Mouse (Mus musculus): ENCODE data around the gene Mblac1.
"Not testable (repeated sequence)": the region's sequence is repeated elsewhere in the genome, so short reads cannot be mapped to it uniquely, and the experiment has no call there.

Mblac1 gene

DNA sequence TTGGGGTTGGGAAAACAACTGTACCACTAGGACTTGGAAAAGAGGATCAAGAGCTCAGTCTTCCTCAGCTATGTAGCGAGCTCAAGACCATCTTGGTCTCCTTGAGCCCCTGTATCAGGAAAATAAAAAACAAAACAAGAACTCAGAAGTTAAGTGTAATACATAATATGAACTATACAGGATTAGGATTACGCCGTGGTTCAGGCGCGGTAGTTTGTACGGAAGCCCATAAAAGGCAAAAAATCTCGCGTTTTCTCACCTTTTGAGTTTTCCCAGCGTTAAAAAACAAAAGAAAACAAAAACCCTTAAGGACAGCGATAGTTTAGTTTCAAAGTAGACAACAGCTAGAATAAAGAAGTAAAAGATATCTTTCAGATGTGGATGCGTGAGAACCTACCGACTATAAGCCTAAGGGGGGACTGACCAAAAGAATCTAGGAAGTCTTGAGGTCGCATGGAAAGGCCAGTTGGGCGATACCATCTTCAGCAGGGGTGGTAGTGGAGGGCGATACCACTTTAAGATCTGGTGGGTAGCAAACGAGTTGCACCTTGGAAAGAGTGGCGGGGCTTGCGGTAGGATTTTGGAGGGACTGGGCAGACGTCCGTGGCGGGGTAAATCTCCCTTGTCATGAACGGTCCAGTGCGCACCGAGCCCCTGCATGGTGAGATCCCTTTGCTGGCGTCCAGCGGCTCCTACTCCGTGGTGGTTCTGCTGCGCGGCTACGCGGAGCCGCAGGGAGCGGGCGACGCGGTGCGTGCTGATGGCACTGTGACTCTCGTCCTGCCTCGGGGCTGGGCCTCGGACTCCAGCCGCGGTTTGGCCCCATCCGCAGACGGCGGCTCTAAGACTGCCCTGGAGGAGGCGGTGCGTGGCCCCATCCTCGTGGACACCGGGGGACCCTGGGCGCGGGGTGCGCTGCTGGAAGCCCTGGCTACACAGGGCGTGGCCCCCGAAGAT, at the start of gene Mblac1:
Mblac1 (plus strand) TSS at position 544 of the 957 bp plus-strand sequence.
- peak; percentile 94 for DNase-seq

DNA sequence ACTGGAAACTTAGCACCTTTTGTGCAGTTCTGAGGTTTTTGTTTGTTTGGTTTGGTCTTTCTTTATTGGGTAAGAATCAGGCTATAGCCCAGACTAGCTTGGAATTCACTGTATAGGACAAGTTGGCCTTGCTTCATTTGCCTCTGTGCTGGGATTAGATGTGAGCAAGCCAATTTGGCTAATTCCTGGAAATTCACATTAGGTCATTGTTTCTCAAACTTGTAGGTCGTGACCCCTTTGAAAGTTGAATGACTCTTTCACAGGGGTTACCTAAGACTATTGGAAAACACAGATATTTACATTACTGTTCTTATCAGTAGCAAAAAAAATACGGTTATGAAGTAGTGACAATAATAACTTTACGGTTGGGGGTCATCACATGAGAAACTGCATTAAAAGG, 39.7 kb upstream of the Mblac1 start:
- DNase-seq: peak; percentile 22

GRCm38 (mm10) chr5:138155443-138155976, 38.6 kb upstream of the Mblac1 start, which contains the start of gene Zfp113:
Gene Zfp113, minus strand, starts transcription at chr5:138155744.
- DNase-seq: peak; percentile 96

GRCm38 (mm10) chr5:138160224-138160762, 33.8 kb upstream of the Mblac1 start:
- DNase-seq: peak; percentile 45

DNA sequence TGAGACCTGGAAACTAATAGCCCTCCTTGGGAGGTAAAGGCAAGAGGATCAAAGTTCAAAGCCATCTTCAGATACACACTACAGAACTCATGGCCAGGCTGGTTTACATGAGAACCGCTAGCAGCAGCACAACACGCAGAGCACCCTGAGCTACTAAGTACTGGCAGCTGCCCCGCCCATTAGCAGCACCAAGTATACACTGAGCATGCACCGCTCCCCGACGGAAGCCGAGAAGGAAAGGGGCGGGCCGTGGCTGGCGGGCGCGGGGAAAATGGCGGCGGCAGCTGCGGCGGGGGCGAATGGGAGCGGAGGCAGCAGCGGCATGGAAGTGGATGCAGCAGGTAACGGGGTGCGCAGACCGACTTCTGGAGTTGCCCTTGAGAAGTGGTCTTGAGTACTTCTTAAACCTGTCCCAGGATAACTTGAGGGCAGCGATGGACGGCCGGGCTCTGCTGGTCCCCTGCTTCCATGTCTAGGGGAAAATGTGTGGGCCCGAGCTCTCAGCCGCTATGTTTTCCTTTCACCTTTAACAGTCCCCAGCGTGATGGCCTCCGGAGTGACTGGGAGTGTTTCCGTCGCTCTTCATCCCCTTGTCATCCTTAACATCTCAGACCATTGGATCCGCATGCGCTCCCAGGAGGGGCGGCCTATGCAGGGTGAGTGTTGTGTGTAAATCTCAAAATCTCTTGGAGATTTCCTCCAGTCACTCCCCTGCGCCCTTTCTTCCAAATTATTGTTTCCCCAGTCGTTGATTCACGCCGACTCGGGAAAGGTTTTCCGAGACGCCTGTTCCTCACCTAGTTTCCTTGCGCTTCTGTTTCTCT, 33.1 kb upstream of the Mblac1 start, which contains the start of gene Cops6:
Cops6 (plus strand) TSS at position 230 of the 824 bp plus-strand sequence.
- DNase-seq: peak; percentile 93

GRCm38 (mm10) chr5:138163046-138163445, 31.1 kb upstream of the Mblac1 start:
- peak; percentile 25 for DNase-seq

DNA sequence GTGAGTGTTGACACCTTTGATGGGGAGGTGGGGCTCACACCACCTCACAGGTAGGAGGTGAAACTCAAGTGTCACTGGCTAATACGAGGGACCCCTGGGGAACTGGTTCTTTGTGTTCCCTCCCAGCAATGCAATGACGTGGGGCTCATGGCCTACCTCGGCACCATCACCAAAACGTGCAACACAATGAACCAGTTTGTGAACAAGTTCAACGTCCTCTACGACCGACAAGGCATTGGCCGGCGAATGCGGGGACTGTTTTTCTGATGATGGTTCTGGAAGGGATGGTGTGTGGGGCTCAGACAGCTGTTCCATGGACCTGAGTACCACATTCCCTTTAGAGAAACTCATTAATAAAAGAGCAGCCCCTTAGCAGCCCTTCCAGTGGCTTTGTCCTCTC, 30.5 kb upstream of the Mblac1 start:
- peak; percentile 23 for DNase-seq

- DNase-seq: peak; percentile 25
Observed at GRCm38 (mm10) chr5:138165594-138165993, 28.5 kb upstream of the Mblac1 start.

GRCm38 (mm10) chr5:138170936-138171561, 23.1 kb upstream of the Mblac1 start:
- DNase-seq: peak; percentile 96

GRCm38 (mm10) chr5:138171695-138172491, 22.2 kb upstream of the Mblac1 start, which contains the start of the genes Ap4m1 and Mcm7:
Gene Ap4m1, plus strand, starts transcription at chr5:138172002.
Gene Mcm7, minus strand, starts transcription at chr5:138172422.
- DNase-seq: peak; percentile 99

DNA sequence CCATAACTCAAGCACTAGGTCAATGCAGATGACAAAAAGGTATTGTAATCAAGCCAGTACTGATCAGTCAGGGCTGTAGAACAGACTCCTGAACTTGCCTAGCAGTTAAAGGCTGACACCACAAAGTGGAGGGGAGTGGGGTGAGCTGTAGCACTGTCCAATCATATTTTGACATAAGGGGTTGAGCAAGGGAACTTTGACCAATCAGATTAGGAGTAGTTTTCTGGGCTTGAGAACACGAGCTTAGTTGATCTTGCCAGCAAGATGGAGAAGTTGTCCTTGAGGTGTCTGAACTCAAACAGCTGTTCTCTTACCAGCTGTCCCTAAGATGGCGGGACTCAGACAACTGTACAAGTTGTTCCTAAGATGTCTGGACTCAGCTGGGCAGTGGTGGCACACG, 20.9 kb upstream of the Mblac1 start:
- no peak for DNase-seq

- peak; percentile 90 for DNase-seq
Observed at GRCm38 (mm10) chr5:138186950-138187638, 7.0 kb upstream of the Mblac1 start, which contains the start of the genes Taf6 and Cnpy4. Gene Taf6, minus strand, starts transcription at chr5:138187451. Gene Cnpy4, plus strand, starts transcription at chr5:138187485.

- peak; percentile 87 for DNase-seq
Observed at GRCm38 (mm10) chr5:138187661-138188306, 6.3 kb upstream of the Mblac1 start.

- DNase-seq: no peak
Observed at GRCm38 (mm10) chr5:138194755-138195345, 736 bp downstream of the Mblac1 start.

GRCm38 (mm10) chr5:138195463-138195862, 1.3 kb downstream of the Mblac1 start:
- no peak for DNase-seq

- peak; percentile 15 for DNase-seq
Observed at GRCm38 (mm10) chr5:138199576-138199975, 5.5 kb downstream of the Mblac1 start.

DNA sequence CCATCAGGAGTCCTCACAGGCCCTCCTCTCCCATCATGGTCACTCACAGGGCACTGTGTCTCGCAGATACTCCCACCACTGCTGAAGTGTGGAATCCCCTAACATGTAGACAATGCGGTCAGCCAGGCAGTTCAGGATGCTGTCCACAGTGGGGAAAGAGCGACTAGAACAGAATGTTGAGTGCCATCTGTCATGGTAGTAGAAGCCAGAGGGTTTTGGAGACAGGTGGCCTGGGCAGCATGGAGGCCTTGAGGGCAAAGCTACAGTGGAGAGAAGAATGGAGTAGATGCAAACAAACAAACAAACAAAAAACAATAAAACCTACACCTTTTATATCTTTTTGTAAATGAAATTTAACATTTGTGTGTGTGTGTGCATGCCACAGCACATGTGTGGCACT, 8.0 kb downstream of the Mblac1 start:
- no peak for DNase-seq

DNA sequence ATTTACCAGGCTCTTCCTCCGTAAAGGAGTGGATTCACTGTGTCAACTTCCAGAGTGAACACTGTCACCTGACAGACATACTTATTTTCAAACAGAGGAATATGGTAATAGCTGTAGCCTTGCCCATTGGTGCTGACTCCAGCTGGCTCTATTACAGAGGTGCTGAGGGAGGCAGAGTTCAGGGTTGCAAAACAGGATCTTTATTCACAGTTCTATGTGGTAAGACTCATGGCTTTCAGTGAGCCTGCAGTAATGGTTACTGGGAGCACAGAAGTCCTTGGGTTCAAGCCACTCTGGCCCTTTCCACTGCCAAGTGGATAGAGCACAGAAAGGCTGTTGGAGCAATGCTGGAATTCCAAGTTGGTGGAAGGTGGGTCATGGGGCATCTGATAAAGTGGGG, 13.1 kb downstream of the Mblac1 start:
- no peak for DNase-seq

DNA sequence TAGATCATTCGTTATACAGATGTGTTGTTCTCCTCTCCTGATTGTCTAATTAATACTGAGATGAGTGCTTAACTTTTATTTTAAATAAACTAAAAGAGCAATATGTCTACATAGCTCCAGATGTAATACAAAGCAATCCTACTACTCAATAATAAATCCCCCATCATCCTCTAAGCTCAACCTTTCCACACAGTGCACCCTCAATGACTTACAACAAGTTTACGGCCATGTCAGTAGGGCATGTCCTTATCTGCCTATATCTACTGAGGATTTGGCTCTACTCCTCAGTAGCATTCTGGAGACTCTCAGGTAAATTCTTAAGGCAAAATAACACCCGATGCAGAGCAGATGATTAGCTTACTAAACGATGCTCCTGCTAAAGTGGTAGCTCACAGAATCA, 13.8 kb downstream of the Mblac1 start:
- DNase-seq: no peak

- not testable (repeated sequence) for DNase-seq
Observed at GRCm38 (mm10) chr5:138216632-138217031, 22.5 kb downstream of the Mblac1 start.
